Mouse (Mus musculus) intestine, embryonic 14.5 days (tissue): ENCODE results near the gene Nup37. TPM values are rescaled to one million over a fixed set of nuclear protein-coding genes. Genes with fewer than 3 reads are reported as not detected.
A peak's percentile ranks its signal among the peaks of the same experiment; 100 is the strongest.

ENCODE experiments used
- ATAC-seq: fragments of 200-750 bp; cut with Nextera tagmentation; replicated peaks from 2 replicates; pipeline ENCODE4 v1.8.0; 2017; ENCODE audit warnings: low read depth, moderate number of reproducible peaks, moderate TSS enrichment, moderate library complexity; ENCODE audit not compliant: low FRiP score, low TSS enrichment
- DNase-seq: peaks from one replicate; pipeline ENCODE4 v3.0.0-alpha.2; 2018; ENCODE audit warnings: low spot score
- H3K27ac ChIP-seq: fragments of 300-500 bp; sonication (generic); 2 replicates; pipeline ENCODE4 v1.5.1; 2014; ENCODE audit warnings: low read depth, mild to moderate bottlenecking, control low read depth
- H3K27me3 ChIP-seq: fragments of 300-500 bp; sonication (generic); replicated peaks from 2 replicates; pipeline ENCODE4 v1.6.1; 2014; ENCODE audit warnings: low read length, control low read depth; ENCODE audit not compliant: control insufficient read depth, insufficient read depth
- H3K36me3 ChIP-seq: fragments of 300-500 bp; sonication (generic); 2 replicates; pipeline ENCODE4 v1.6.1; 2014; ENCODE audit warnings: low read length, control low read depth; ENCODE audit not compliant: control insufficient read depth, insufficient read depth
- H3K4me1 ChIP-seq: fragments of 300-500 bp; sonication (generic); replicated peaks from 2 replicates; pipeline ENCODE4 v1.6.1; 2014; ENCODE audit warnings: low read length, control low read depth, mixed read lengths; ENCODE audit not compliant: control insufficient read depth, insufficient read depth
- H3K4me2 ChIP-seq: fragments of 300-500 bp; sonication (generic); 2 replicates; pipeline ENCODE4 v1.6.1; 2014; ENCODE audit warnings: low read length
- H3K4me3 ChIP-seq: fragments of 300-500 bp; sonication (generic); 2 replicates; pipeline ENCODE4 v1.5.1; 2014; ENCODE audit warnings: low read depth, low read length, control low read depth, mixed read lengths
- H3K9ac ChIP-seq: fragments of 300-500 bp; sonication (generic); 2 replicates; pipeline ENCODE4 v1.6.1; 2014; ENCODE audit warnings: mild to moderate bottlenecking, low read length
- H3K9me3 ChIP-seq: fragments of 300-500 bp; sonication (generic); 2 replicates; pipeline ENCODE4 v1.6.1; 2016; ENCODE audit warnings: low read length, control low read depth; ENCODE audit not compliant: control insufficient read depth
- WGBS: fragments of 180-500 bp; shearing (Covaris S2); extraction: QIAGEN DNeasy Blood & Tissue Kit; methylation state at CpG from one replicate; pipeline ENCODE4 v1.1.7; 2014; 5-methylcytosine and 5-hydroxymethylcytosine counted together
- polyA plus RNA-seq: library from polyadenylated mRNA; unstranded; fragments of >200 nt; fragmentation: Nextera tagmentation; extraction: Ambion mirVana; gene quantifications from 2 replicates; pipeline ENCODE4 v1.2.1, GENCODE M21; 2014

Gene Nup37
- polyA plus RNA-seq, 1 experiment from 2014 or later, result 95.1 TPM

DNA sequence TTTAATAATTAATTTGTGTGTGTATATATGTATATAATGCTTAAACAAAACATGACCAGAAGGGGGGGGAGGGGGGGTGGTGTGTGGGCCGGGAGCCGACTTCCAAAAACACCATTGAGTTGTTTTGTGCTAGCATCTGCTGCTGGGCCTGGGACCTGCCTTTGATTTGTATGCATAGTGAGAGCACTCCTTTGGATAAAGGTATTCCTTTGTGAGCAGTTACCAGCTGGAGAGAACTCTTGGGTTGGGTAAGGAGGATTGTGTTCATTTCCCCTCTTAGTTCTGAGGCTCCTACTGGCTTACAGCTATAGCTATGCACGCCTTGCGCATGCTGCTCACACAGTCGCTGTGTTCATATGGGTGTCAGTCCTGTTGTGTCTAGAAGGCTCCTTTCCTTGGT, 15.9 kb downstream of the Nup37 start:
- 95% methylated on average over 5 of the region's 5 CpGs for WGBS
- Histone ChIP-seq H3K27ac (no peak overlapping the region), H3K9ac (no peak overlapping the region), H3K9me3 (peaks cover 3% of the 10 kb centered on the region; the same call in 1 of the 2 replicates), H3K4me3 (no peak overlapping the region), H3K27me3 (no peaks in the 10 kb centered on the region), H3K4me1 (no peaks in the 10 kb centered on the region), H3K36me3 (peaks cover 36% of the 10 kb centered on the region), H3K4me2 (no peak overlapping the region)
- DNase-seq (no peak), ATAC-seq (no peak)

DNA sequence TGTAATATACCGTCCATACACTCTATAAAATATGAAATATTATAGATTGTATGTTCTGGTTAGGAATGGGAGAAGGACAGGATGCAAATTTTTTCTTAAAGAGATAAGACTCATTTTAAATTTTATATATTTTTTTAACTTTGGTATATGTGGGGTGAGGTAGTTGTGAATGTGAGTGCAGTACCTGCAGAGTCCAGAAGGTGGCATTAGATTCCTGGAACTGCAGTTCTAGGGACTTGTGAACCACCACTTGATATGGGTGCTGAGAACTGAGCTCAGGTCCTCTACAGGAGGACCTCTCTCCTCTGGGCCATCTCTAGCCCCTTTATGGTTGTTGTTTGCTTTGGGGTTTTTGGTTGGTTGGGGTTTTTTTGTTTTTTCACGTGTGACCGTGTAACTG, 19.4 kb downstream of the Nup37 start:
- Histone ChIP-seq H3K27me3 (no peaks in the 10 kb centered on the region), H3K4me2 (no peak overlapping the region), H3K9me3 (peaks cover 3% of the 10 kb centered on the region; the same call in 1 of the 2 replicates), H3K27ac (no peak overlapping the region), H3K4me1 (no peaks in the 10 kb centered on the region), H3K36me3 (peaks cover 18% of the 10 kb centered on the region), H3K4me3 (no peak overlapping the region), H3K9ac (no peak overlapping the region)
- no peak for ATAC-seq
- 94% methylated on average over 3 of the region's 3 CpGs for WGBS
- no peak for DNase-seq

DNA sequence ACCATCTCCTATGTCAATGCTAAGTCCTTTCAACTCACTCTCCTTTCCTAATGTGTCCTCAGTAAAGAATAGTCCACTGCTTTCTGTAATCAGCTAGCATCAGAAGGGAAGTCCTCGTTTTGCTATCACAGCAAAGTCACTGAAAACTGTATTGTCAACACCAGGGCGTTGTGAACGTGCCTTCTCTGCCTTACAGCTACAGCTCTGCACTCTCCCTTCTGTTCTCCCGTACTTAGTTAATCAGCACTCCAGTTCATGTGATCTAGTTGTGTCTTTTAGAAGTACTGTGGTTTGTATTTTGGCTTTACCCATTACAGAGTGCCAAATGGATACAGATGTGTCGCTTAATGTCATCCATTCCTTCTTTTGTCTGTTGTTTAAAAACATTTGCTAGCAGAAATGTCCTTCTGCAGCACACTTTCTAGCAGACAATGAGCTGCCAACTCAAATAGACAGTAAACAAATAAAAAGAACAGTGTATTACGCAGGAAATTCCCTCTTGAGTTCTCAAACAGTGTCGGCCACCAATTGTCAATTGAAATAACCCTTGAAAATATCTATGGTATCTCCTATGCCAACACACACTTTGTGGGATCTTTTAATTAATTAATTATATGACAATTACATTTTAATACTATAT, 20.8 kb downstream of the Nup37 start:
- H3K4me2 ChIP-seq, result no peak overlapping the region
- H3K27ac ChIP-seq, result no peak overlapping the region
- WGBS, result 78% methylated on average over 7 of the region's 7 CpGs
- DNase-seq (no peak), ATAC-seq (no peak)
- no peaks in the 10 kb centered on the region for H3K27me3 ChIP-seq
- peaks cover 13% of the 10 kb centered on the region for H3K36me3 ChIP-seq
- H3K4me1 ChIP-seq, result no peaks in the 10 kb centered on the region
- no peak overlapping the region for H3K4me3 ChIP-seq
- H3K9me3 ChIP-seq, result peaks cover 3% of the 10 kb centered on the region; the same call in 1 of the 2 replicates
- no peak overlapping the region for H3K9ac ChIP-seq

DNA sequence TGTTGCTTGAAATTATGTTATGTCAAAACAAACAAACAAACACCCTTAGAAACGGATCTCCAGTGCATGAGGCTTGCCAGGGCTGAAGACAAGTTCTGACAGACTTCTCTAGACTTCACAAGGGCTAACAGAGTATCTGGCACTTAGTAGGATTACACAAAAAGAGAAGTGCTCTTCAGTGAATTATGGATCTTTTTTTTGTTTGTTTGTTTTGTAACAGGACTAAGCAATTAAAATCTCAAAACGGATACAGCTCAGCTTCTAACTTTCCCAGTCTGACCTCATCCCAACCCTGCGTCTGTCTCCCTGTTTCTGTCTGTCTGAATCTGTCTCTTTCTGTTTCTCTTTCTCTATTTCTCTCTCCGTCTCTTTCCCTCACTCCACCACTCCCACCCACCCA, 53.7 kb downstream of the Nup37 start:
- no peaks in the 10 kb centered on the region for H3K27me3 ChIP-seq
- H3K27ac ChIP-seq, result no peak overlapping the region
- H3K36me3 ChIP-seq, result peaks cover 6% of the 10 kb centered on the region
- peak overlapping the region; percentile 71 for H3K4me2 ChIP-seq
- DNase-seq, result no peak
- H3K4me1 ChIP-seq, result peaks cover 5% of the 10 kb centered on the region; the same call in 1 of the 2 replicates
- peak; percentile 68 for ATAC-seq
- H3K9ac ChIP-seq, result no peak overlapping the region
- H3K9me3 ChIP-seq, result no peaks in the 10 kb centered on the region
- 12% methylated on average over 4 of the region's 4 CpGs for WGBS
- H3K4me3 ChIP-seq, result peak overlapping the region; percentile 66

DNA sequence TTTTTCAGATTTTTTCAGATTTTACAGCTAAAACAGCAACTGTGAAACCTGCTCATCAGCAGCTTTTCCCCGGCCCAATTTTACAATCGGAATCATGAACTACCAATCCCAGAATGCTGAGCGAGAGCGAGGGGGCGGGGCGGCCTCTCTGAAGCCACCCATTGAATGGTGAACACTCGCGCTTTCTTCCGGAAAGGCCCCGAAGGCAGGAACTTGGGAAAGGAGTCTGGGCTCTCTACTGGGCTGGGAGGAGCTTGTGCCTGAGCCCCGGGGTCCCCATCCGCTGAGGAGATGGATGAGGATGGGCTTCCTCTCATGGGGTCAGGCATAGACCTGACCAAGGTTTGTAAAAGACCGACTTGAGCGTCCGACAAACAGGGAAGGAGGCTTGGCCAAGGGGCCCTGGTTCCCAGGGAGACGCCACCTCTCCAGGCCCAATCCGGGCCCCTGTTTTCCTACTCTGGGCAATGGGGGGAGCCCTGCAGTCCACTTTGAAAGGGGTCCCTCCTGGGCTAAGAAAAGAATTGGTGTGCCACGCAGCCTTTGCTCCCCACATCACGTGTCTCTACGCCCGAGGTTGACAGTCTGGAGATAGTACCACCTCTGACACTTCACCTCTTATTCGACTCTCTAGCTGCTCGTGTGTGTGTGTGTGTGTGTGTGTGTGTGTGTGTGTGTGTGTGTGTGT, 54.3 kb downstream of the Nup37 start, which contains the start of gene Washc3:
TSS of gene Washc3 (plus strand) at position 143 of the 688 bp plus-strand sequence.
- peaks cover 5% of the 10 kb centered on the region; the same call in 1 of the 2 replicates for H3K4me1 ChIP-seq
- H3K27ac ChIP-seq, result peak within 1 kb of the TSS; percentile 76; the same call in 1 of the 2 replicates
- 1% methylated on average over 23 of the region's 23 CpGs for WGBS
- peak within 1 kb of the TSS; percentile 78 for H3K9ac ChIP-seq
- no peaks in the 10 kb centered on the region for H3K9me3 ChIP-seq
- DNase-seq (peak; percentile 95), ATAC-seq (peak; percentile 96)
- peak within 1 kb of the TSS; percentile 66 for H3K4me3 ChIP-seq
- peak within 1 kb of the TSS; percentile 71 for H3K4me2 ChIP-seq
- H3K27me3 ChIP-seq, result no peaks in the 10 kb centered on the region
- peaks cover 6% of the 10 kb centered on the region for H3K36me3 ChIP-seq

DNA sequence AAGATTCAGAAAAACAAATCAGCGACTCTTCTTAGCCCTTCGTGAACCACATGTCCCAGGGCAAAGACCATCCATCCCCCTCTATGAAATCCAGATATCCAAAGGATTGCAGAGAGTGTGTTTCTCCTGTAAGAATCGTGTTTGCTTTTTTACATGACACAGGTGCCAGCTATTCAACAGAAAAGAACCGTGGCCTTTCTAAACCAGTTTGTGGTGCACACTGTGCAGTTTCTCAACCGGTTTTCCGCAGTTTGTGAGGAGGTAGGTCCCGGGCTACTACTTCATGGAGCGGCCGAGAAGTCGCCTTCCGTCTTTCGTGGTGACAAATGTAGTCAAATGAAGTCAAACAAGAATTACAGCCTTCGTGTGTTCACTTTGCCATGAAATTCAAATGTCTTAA, 54.9 kb downstream of the Nup37 start:
- Histone ChIP-seq H3K4me1 (peaks cover 5% of the 10 kb centered on the region; the same call in 1 of the 2 replicates), H3K27me3 (no peaks in the 10 kb centered on the region), H3K4me3 (peak overlapping the region; percentile 66), H3K27ac (peak overlapping the region; percentile 76; the same call in 1 of the 2 replicates), H3K9me3 (no peaks in the 10 kb centered on the region), H3K4me2 (peak overlapping the region; percentile 71), H3K9ac (peak overlapping the region; percentile 78), H3K36me3 (peaks cover 6% of the 10 kb centered on the region)
- 75% methylated on average over 13 of the region's 13 CpGs for WGBS
- ATAC-seq (no peak), DNase-seq (no peak)

DNA sequence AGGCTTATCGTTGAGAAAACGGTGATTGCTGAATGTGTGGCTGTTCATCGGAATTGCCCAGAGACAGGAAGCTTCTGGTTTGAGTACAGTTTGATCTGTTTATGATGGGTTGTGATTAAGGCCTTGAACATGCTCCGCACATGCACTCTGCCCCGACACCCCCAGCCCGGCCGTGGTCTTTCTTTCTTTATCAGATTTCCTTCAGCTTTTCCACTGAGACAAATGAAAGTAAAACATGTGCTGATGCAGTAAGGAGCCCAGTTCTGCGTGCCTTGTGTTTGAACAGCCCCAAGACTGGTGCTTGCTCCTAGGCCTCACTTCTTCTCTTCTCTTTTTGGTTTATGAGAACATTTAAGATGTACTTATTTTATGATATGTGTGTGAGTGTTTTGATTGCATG, 55.8 kb downstream of the Nup37 start:
- Histone ChIP-seq H3K4me1 (peaks cover 5% of the 10 kb centered on the region; the same call in 1 of the 2 replicates), H3K9me3 (no peaks in the 10 kb centered on the region), H3K4me2 (no peak overlapping the region), H3K27ac (no peak overlapping the region), H3K9ac (no peak overlapping the region), H3K36me3 (peaks cover 6% of the 10 kb centered on the region), H3K4me3 (no peak overlapping the region), H3K27me3 (no peaks in the 10 kb centered on the region)
- ATAC-seq (no peak), DNase-seq (no peak)
- WGBS, result 88% methylated on average over 8 of the region's 8 CpGs

DNA sequence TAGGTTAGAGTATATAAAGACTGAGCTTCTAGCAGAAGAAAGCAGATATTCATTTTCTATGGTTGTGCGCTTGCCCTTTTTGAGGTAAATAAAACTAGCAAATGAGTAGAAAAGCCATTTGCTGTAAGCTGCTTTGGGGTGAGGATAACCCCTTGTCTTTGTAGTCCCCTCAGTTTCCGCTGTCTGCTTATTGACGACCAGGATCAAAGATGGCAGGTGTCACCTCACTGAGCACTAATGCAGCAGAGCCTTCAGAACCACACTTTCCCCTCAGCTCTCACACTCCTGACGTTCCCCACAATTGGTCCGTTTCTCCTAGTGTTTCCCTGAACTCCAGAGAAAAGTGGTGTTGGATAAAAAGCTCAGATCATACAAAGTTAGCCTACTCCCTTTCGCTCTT, 56.4 kb downstream of the Nup37 start:
- ATAC-seq (no peak), DNase-seq (no peak)
- H3K27ac ChIP-seq, result no peak overlapping the region
- peaks cover 6% of the 10 kb centered on the region for H3K36me3 ChIP-seq
- no peak overlapping the region for H3K4me3 ChIP-seq
- H3K4me2 ChIP-seq, result no peak overlapping the region
- no peak overlapping the region for H3K9ac ChIP-seq
- 87% methylated on average over 6 of the region's 6 CpGs for WGBS
- no peaks in the 10 kb centered on the region for H3K9me3 ChIP-seq
- H3K4me1 ChIP-seq, result peaks cover 5% of the 10 kb centered on the region; the same call in 1 of the 2 replicates
- H3K27me3 ChIP-seq, result no peaks in the 10 kb centered on the region
